Mouse (Mus musculus) embryonic facial prominence, embryonic 11.5 days (tissue): ENCODE measurements around the gene Dkk3. TPM values are rescaled to one million over a fixed set of nuclear protein-coding genes. Genes with fewer than 3 reads are reported as not detected.
A peak's percentile ranks its signal among the peaks of the same experiment; 100 is the strongest.

Source experiments
- ATAC-seq: fragments of 200-750 bp; cut with Nextera tagmentation; replicated peaks from 2 replicates; pipeline ENCODE4 v1.8.0; 2017; ENCODE audit warnings: low read depth; ENCODE audit not compliant: insufficient number of reproducible peaks, low FRiP score, low TSS enrichment
- DNase-seq: peaks from one replicate; pipeline ENCODE4 v3.0.0-alpha.2; 2015; ENCODE audit warnings: low spot score
- H3K27ac ChIP-seq: fragments of 300-500 bp; sonication (generic); replicated peaks from 2 replicates; pipeline ENCODE4 v1.5.1; 2014; ENCODE audit warnings: mild to moderate bottlenecking, low read depth, low read length, control low read depth
- H3K27me3 ChIP-seq: fragments of 300-500 bp; sonication (generic); 2 replicates; pipeline ENCODE4 v1.6.1; 2014; ENCODE audit warnings: mild to moderate bottlenecking, low read length, moderate library complexity, mixed read lengths; ENCODE audit not compliant: control insufficient read depth, insufficient read depth
- H3K36me3 ChIP-seq: fragments of 300-500 bp; sonication (generic); replicated peaks from 2 replicates; pipeline ENCODE4 v1.6.1; 2014; ENCODE audit warnings: low read depth, mild to moderate bottlenecking, low read length, moderate library complexity, mixed read lengths; ENCODE audit not compliant: control insufficient read depth, insufficient read depth
- H3K4me1 ChIP-seq: fragments of 300-500 bp; sonication (generic); 2 replicates; pipeline ENCODE4 v1.6.1; 2014; ENCODE audit warnings: low read length, mixed read lengths; ENCODE audit not compliant: control insufficient read depth, insufficient read depth
- H3K4me2 ChIP-seq: fragments of 300-500 bp; sonication (generic); 2 replicates; pipeline ENCODE4 v1.6.1; 2014; ENCODE audit warnings: low read depth, mild to moderate bottlenecking, control low read depth, low read length, moderate library complexity
- H3K4me3 ChIP-seq: fragments of 300-500 bp; sonication (generic); 2 replicates; pipeline ENCODE4 v1.5.1; 2014; ENCODE audit warnings: low read depth, low read length, control low read depth
- H3K9ac ChIP-seq: fragments of 300-500 bp; sonication (generic); replicated peaks from 2 replicates; pipeline ENCODE4 v1.6.1; 2014; ENCODE audit warnings: mild to moderate bottlenecking, control low read depth, low read length
- H3K9me3 ChIP-seq: fragments of 300-500 bp; sonication (generic); replicated peaks from 2 replicates; pipeline ENCODE4 v1.6.1; 2016; ENCODE audit warnings: mild to moderate bottlenecking, low read length, inconsistent platforms, mixed read lengths; ENCODE audit not compliant: control insufficient read depth
- WGBS: fragments of 180-500 bp; shearing (Covaris S2); extraction: QIAGEN DNeasy Blood & Tissue Kit; methylation state at CpG from one replicate; pipeline ENCODE4 v1.1.7; 2014; 5-methylcytosine and 5-hydroxymethylcytosine counted together
- polyA plus RNA-seq: library from polyadenylated mRNA; unstranded; fragments of >200 nt; fragmentation: Nextera tagmentation; extraction: Ambion mirVana; gene quantifications from 2 replicates; pipeline ENCODE4 v1.2.1, GENCODE M21; 2014

The Dkk3 gene
- polyA plus RNA-seq, 1 experiment from 2014 or later: 17.0 TPM

- no peak for DNase-seq
- no peaks in the 10 kb centered on the region for H3K9me3 ChIP-seq
- H3K4me1 ChIP-seq: no peaks in the 10 kb centered on the region; the same call in 1 of the 2 replicates
- 81% methylated on average over 7 of the region's 7 CpGs for WGBS
- no peak overlapping the region for H3K9ac ChIP-seq
- H3K27ac ChIP-seq: no peak overlapping the region
- no peaks in the 10 kb centered on the region for H3K36me3 ChIP-seq
- no peak overlapping the region for H3K4me3 ChIP-seq
- no peak for ATAC-seq
- H3K4me2 ChIP-seq: no peak overlapping the region
- H3K27me3 ChIP-seq: no peaks in the 10 kb centered on the region
Observed at GRCm38 (mm10) chr7:112125625-112126260, 33.1 kb downstream of the Dkk3 start.

- Histone ChIP-seq H3K4me3 (no peak overlapping the region), H3K4me2 (no peak overlapping the region), H3K27me3 (no peaks in the 10 kb centered on the region), H3K9ac (no peak overlapping the region), H3K4me1 (no peaks in the 10 kb centered on the region), H3K36me3 (no peaks in the 10 kb centered on the region), H3K27ac (no peak overlapping the region), H3K9me3 (no peaks in the 10 kb centered on the region)
- no peak for ATAC-seq
- no peak for DNase-seq
- 94% methylated on average over 5 of the region's 5 CpGs for WGBS
Observed at GRCm38 (mm10) chr7:112123612-112124011, 35.2 kb downstream of the Dkk3 start.

- Histone ChIP-seq H3K4me1 (no peaks in the 10 kb centered on the region), H3K4me3 (no peak overlapping the region), H3K27me3 (no peaks in the 10 kb centered on the region), H3K27ac (no peak overlapping the region), H3K9me3 (no peaks in the 10 kb centered on the region), H3K4me2 (no peak overlapping the region), H3K9ac (no peak overlapping the region), H3K36me3 (no peaks in the 10 kb centered on the region)
- WGBS: 66% methylated on average over 11 of the region's 11 CpGs
- peak; percentile 62 for DNase-seq
- no peak for ATAC-seq
Observed at GRCm38 (mm10) chr7:112121866-112122500, 36.9 kb downstream of the Dkk3 start.

GRCm38 (mm10) chr7:112120861-112121810, 37.7 kb downstream of the Dkk3 start:
- WGBS: 59% methylated on average over 11 of the region's 11 CpGs
- no peak overlapping the region for H3K4me2 ChIP-seq
- no peaks in the 10 kb centered on the region for H3K36me3 ChIP-seq
- H3K9me3 ChIP-seq: no peaks in the 10 kb centered on the region
- no peaks in the 10 kb centered on the region for H3K27me3 ChIP-seq
- DNase-seq: no peak
- H3K4me1 ChIP-seq: no peaks in the 10 kb centered on the region
- no peak for ATAC-seq
- H3K4me3 ChIP-seq: no peak overlapping the region
- H3K9ac ChIP-seq: no peak overlapping the region
- H3K27ac ChIP-seq: no peak overlapping the region

- no peak overlapping the region for H3K4me2 ChIP-seq
- DNase-seq (no peak), ATAC-seq (no peak)
- no peaks in the 10 kb centered on the region for H3K27me3 ChIP-seq
- no peak overlapping the region for H3K27ac ChIP-seq
- no peaks in the 10 kb centered on the region for H3K36me3 ChIP-seq
- no peak overlapping the region for H3K9ac ChIP-seq
- H3K4me3 ChIP-seq: no peak overlapping the region
- H3K9me3 ChIP-seq: no peaks in the 10 kb centered on the region
- 89% methylated on average over 7 of the region's 7 CpGs for WGBS
- H3K4me1 ChIP-seq: no peaks in the 10 kb centered on the region
Observed at GRCm38 (mm10) chr7:112119248-112119647, 39.6 kb downstream of the Dkk3 start.

GRCm38 (mm10) chr7:112118086-112118485, 40.8 kb downstream of the Dkk3 start:
- Histone ChIP-seq H3K4me1 (no peaks in the 10 kb centered on the region), H3K4me3 (no peak overlapping the region), H3K9ac (no peak overlapping the region), H3K4me2 (no peak overlapping the region), H3K9me3 (no peaks in the 10 kb centered on the region), H3K36me3 (no peaks in the 10 kb centered on the region), H3K27ac (no peak overlapping the region), H3K27me3 (no peaks in the 10 kb centered on the region)
- ATAC-seq (no peak), DNase-seq (no peak)
- 89% methylated on average over 7 of the region's 7 CpGs for WGBS

- Histone ChIP-seq H3K36me3 (no peaks in the 10 kb centered on the region), H3K4me2 (no peak overlapping the region), H3K27me3 (no peaks in the 10 kb centered on the region), H3K4me1 (no peaks in the 10 kb centered on the region), H3K9ac (no peak overlapping the region), H3K9me3 (no peaks in the 10 kb centered on the region), H3K27ac (no peak overlapping the region), H3K4me3 (no peak overlapping the region)
- DNase-seq: no peak
- ATAC-seq: no peak
- 91% methylated on average over 7 of the region's 7 CpGs for WGBS
Observed at GRCm38 (mm10) chr7:112117501-112117900, 41.4 kb downstream of the Dkk3 start.
